Mouse (Mus musculus) lung, embryonic 14.5 days (tissue): ENCODE results near the gene Olfr105-ps. TPM values are rescaled to one million over a fixed set of nuclear protein-coding genes. Genes with fewer than 3 reads are reported as not detected.

Experiments used
- ATAC-seq: fragments of 200-750 bp; cut with Nextera tagmentation; 2 replicates; pipeline ENCODE4 v1.8.0; 2017; ENCODE audit warnings: mild to moderate bottlenecking, moderate TSS enrichment, moderate library complexity; ENCODE audit not compliant: insufficient read depth
- DNase-seq: peaks from one replicate; pipeline ENCODE4 v3.0.0-alpha.2; 2015
- H3K27ac ChIP-seq: fragments of 300-500 bp; sonication (generic); 2 replicates; pipeline ENCODE4 v1.5.1; 2014; ENCODE audit warnings: low read depth, mild to moderate bottlenecking, moderate library complexity
- H3K27me3 ChIP-seq: fragments of 300-500 bp; sonication (generic); 2 replicates; pipeline ENCODE4 v1.6.1; 2014; ENCODE audit warnings: low read length, control low read depth; ENCODE audit not compliant: insufficient read depth
- H3K36me3 ChIP-seq: fragments of 300-500 bp; sonication (generic); 2 replicates; pipeline ENCODE4 v1.6.1; 2014; ENCODE audit warnings: control low read depth; ENCODE audit not compliant: insufficient read depth
- H3K4me1 ChIP-seq: fragments of 300-500 bp; sonication (generic); 2 replicates; pipeline ENCODE4 v1.6.1; 2014; ENCODE audit warnings: antibody characterized with exemption, control low read depth; ENCODE audit not compliant: insufficient read depth
- H3K4me2 ChIP-seq: fragments of 300-500 bp; sonication (generic); 2 replicates; pipeline ENCODE4 v1.6.1; 2014; ENCODE audit warnings: mild to moderate bottlenecking
- H3K4me3 ChIP-seq: fragments of 300-500 bp; sonication (generic); 2 replicates; pipeline ENCODE4 v1.5.1; 2014; ENCODE audit warnings: low read depth, low read length
- H3K9ac ChIP-seq: fragments of 300-500 bp; sonication (generic); 2 replicates; pipeline ENCODE4 v1.6.1; 2014
- H3K9me3 ChIP-seq: fragments of 300-500 bp; sonication (generic); 2 replicates; pipeline ENCODE4 v1.6.1; 2016; ENCODE audit warnings: low read depth, low read length, control low read depth
- CTCF ChIP-seq: IDR thresholded peaks from 2 replicates; pipeline ENCODE4 v1.5.1; 2016; ENCODE audit warnings: antibody characterized with exemption, low read depth
- WGBS: fragments of 180-500 bp; shearing (Covaris S2); extraction: QIAGEN DNeasy Blood & Tissue Kit; methylation state at CpG from one replicate; pipeline ENCODE4 v1.1.7; 2014; 5-methylcytosine and 5-hydroxymethylcytosine counted together
- polyA plus RNA-seq: library from polyadenylated mRNA; unstranded; fragments of >200 nt; fragmentation: Nextera tagmentation; extraction: Ambion mirVana; gene quantifications from 2 replicates; pipeline ENCODE4 v1.2.1, GENCODE M21; 2014

Olfr105-ps gene
- polyA plus RNA-seq = not detected in 2 replicates

- no peak for TF ChIP-seq CTCF
- no peaks in the 10 kb centered on the region for H3K4me1 ChIP-seq
- no peak within 1 kb of the TSS for H3K27ac ChIP-seq
- ATAC-seq = no peak
- no peaks in the 10 kb centered on the region for H3K9me3 ChIP-seq
- no peak for DNase-seq
- no peak within 1 kb of the TSS for H3K9ac ChIP-seq
- H3K4me2 ChIP-seq = no peak within 1 kb of the TSS
- H3K36me3 ChIP-seq = no peaks in the 10 kb centered on the region
- no peaks in the 10 kb centered on the region for H3K27me3 ChIP-seq
- no peak within 1 kb of the TSS for H3K4me3 ChIP-seq
Observed at GRCm38 (mm10) chr17:37378733-37379132, at the start of gene Olfr105-ps. Gene Olfr105-ps (plus strand): TSS chr17:37379033.

DNA sequence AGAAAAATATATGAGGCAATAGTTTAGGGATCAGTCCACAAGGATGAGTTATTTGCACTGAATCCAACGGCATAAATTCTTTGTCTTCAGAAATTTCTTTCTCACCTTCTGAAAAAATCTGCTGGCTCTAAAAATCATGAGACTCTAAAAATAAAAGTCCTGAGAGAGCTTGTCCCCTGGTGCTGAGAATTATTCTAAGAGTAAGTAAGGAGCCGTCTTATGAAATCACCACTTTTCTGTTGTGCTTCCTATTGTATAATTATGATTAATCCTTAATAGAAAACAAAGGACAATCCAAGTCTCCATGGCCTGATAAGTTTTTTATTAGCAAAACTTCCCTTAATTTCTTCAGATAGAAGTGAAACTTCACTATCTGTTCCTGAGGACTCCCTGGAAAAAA lies 39.2 kb upstream of the Olfr105-ps start, which contains the start of gene Olfr103:
TSS of gene Olfr103 (minus strand) at position 101 of the 400 bp plus-strand sequence.
- no peak for TF ChIP-seq CTCF
- Histone ChIP-seq H3K27ac (no peak within 1 kb of the TSS), H3K9me3 (no peaks in the 10 kb centered on the region), H3K36me3 (no peaks in the 10 kb centered on the region), H3K4me2 (no peak within 1 kb of the TSS), H3K9ac (no peak within 1 kb of the TSS), H3K27me3 (no peaks in the 10 kb centered on the region), H3K4me3 (no peak within 1 kb of the TSS), H3K4me1 (no peaks in the 10 kb centered on the region)
- WGBS = 76% methylated on average over 2 of the region's 2 CpGs
- ATAC-seq = no peak
- no peak for DNase-seq

DNA sequence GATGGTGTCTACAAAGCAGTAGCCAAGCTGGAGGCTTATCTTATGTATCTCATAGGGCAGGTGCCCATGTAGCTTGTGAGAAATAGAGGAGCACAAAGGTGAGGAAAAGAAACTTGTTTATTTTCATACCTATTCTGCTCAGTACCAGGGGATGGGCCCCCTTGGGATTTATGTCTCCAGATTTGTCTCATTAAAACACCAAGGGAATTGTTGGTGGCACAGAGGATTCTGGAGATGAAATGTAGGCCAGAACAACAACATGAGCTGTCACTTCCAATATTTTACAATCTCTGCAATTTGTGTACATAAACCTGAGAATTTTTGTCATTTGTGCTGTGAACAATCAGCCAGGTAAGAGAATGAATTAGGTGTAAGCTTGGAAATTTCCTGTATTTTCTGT lies 19.6 kb upstream of the Olfr105-ps start, which contains the start of gene Olfr104-ps:
TSS of gene Olfr104-ps (plus strand) at position 301 of the 400 bp plus-strand sequence.
- Histone ChIP-seq H3K4me2 (no peak within 1 kb of the TSS), H3K27me3 (no peaks in the 10 kb centered on the region), H3K9me3 (no peaks in the 10 kb centered on the region), H3K36me3 (no peaks in the 10 kb centered on the region), H3K4me1 (no peaks in the 10 kb centered on the region), H3K4me3 (no peak within 1 kb of the TSS), H3K27ac (no peak within 1 kb of the TSS), H3K9ac (no peak within 1 kb of the TSS)
- ATAC-seq (no peak), DNase-seq (no peak)
- TF ChIP-seq CTCF = no peak

DNA sequence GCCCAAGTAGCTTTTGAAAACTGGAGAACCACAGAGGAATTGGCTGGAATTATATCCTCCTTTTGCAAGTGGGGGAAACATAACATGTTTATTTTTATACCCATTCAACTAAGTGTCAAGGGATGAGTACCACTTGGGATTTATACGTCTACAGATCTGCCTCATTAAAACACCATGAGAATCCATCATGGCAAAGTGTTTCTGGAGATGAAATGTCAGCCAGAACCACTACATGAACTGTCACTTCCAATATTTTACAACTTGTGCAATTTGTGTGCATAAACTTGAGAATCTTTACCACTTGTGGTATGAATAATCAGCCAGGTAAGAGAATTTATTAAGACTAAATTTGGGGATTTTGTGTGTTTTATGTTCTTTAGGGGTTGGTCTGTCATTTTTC lies 11.3 kb downstream of the Olfr105-ps start, which contains the start of gene Olfr106-ps:
TSS of gene Olfr106-ps (plus strand) at position 301 of the 400 bp plus-strand sequence.
- Histone ChIP-seq H3K9me3 (no peaks in the 10 kb centered on the region), H3K27ac (no peak within 1 kb of the TSS), H3K4me3 (no peak within 1 kb of the TSS), H3K4me1 (no peaks in the 10 kb centered on the region), H3K9ac (no peak within 1 kb of the TSS), H3K36me3 (no peaks in the 10 kb centered on the region), H3K27me3 (no peaks in the 10 kb centered on the region), H3K4me2 (no peak within 1 kb of the TSS)
- 33% methylated on average over 1 of the region's 1 CpGs for WGBS
- DNase-seq = no peak
- ATAC-seq = no peak
- no peak for TF ChIP-seq CTCF

GRCm38 (mm10) chr17:37398926-37399325 lies 20.1 kb downstream of the Olfr105-ps start, which contains the start of gene Olfr107:
Gene Olfr107 (plus strand): TSS chr17:37399226.
- Histone ChIP-seq H3K27ac (no peak within 1 kb of the TSS), H3K4me2 (no peak within 1 kb of the TSS), H3K4me1 (no peaks in the 10 kb centered on the region), H3K9ac (no peak within 1 kb of the TSS), H3K9me3 (no peaks in the 10 kb centered on the region), H3K27me3 (no peaks in the 10 kb centered on the region), H3K36me3 (no peaks in the 10 kb centered on the region), H3K4me3 (no peak within 1 kb of the TSS)
- no peak for TF ChIP-seq CTCF
- 69% methylated on average over 3 of the region's 3 CpGs for WGBS
- ATAC-seq (no peak), DNase-seq (no peak)

DNA sequence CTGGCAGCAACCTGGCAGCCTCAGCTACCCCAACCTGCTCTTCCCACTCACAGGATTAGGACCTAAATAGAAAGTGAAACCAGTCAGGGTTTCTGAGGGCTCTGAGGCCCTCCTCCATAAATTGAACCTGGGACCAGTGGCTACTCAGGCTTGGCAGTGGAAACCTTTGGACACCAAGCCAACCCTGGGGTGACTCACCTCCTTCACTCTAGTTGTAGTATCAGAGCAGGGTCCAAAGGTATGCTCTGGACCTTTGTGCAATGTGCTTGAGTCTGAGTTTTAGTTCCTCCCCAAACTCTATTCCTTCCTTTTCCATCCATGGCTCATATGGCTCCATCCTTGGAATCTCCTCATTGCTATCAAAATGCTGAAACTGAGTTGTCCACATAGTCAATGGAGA lies 34.5 kb downstream of the Olfr105-ps start:
- no peak overlapping the region for H3K9ac ChIP-seq
- no peak overlapping the region for H3K27ac ChIP-seq
- DNase-seq = no peak
- H3K27me3 ChIP-seq = no peaks in the 10 kb centered on the region
- no peak overlapping the region for H3K4me3 ChIP-seq
- H3K36me3 ChIP-seq = no peaks in the 10 kb centered on the region
- H3K9me3 ChIP-seq = no peaks in the 10 kb centered on the region
- TF ChIP-seq CTCF = no peak
- H3K4me2 ChIP-seq = no peak overlapping the region
- ATAC-seq = no peak
- H3K4me1 ChIP-seq = no peaks in the 10 kb centered on the region

Other genes with a start within 250 kb of the Olfr105-ps start
- gene Olfr93, start 217.5 kb upstream of the Olfr105-ps start, polyA plus RNA-seq = not detected in 2 replicates
- not detected in 2 replicates for gene Ubd, start 185.1 kb upstream of the Olfr105-ps start, polyA plus RNA-seq
- not detected in 2 replicates for gene Olfr94, start 178.0 kb upstream of the Olfr105-ps start, polyA plus RNA-seq
- not detected in 2 replicates for gene Olfr95, start 165.9 kb upstream of the Olfr105-ps start, polyA plus RNA-seq
- gene Olfr96, start 158.9 kb upstream of the Olfr105-ps start, polyA plus RNA-seq = not detected in 2 replicates
- gene Olfr97, start 141.7 kb upstream of the Olfr105-ps start, polyA plus RNA-seq = not detected in 2 replicates
- gene Olfr98, start 115.3 kb upstream of the Olfr105-ps start, polyA plus RNA-seq = not detected in 2 replicates
- gene H2-M3, start 108.8 kb upstream of the Olfr105-ps start, polyA plus RNA-seq = 1.0 and 1.2 TPM in 2 replicates
- gene Olfr99, start 95.6 kb upstream of the Olfr105-ps start, polyA plus RNA-seq = not detected in 2 replicates
- gene Olfr101, start 74.7 kb upstream of the Olfr105-ps start, polyA plus RNA-seq = not detected in 2 replicates
- gene Olfr102, start 62.0 kb upstream of the Olfr105-ps start, polyA plus RNA-seq = not detected in 2 replicates
- not detected in 2 replicates for gene Olfr103, start 39.3 kb upstream of the Olfr105-ps start, polyA plus RNA-seq
- not detected in 2 replicates for gene Olfr104-ps, start 19.5 kb upstream of the Olfr105-ps start, polyA plus RNA-seq
- gene Olfr106-ps, start 11.4 kb downstream of the Olfr105-ps start, polyA plus RNA-seq = not detected in 2 replicates
- not detected in 2 replicates for gene Olfr107, start 20.2 kb downstream of the Olfr105-ps start, polyA plus RNA-seq
- gene Olfr108, start 66.4 kb downstream of the Olfr105-ps start, polyA plus RNA-seq = not detected in 2 replicates
- gene Olfr109, start 79.9 kb downstream of the Olfr105-ps start, polyA plus RNA-seq = not detected in 2 replicates
- not detected in 2 replicates for gene H2-M2, start 104.5 kb downstream of the Olfr105-ps start, polyA plus RNA-seq
- not detected in 2 replicates for gene Olfr110, start 113.4 kb downstream of the Olfr105-ps start, polyA plus RNA-seq
- not detected in 2 replicates for gene Olfr111, start 129.0 kb downstream of the Olfr105-ps start, polyA plus RNA-seq
- not detected in 2 replicates for gene Olfr112, start 190.4 kb downstream of the Olfr105-ps start, polyA plus RNA-seq
- not detected in 2 replicates for gene Olfr113, start 198.6 kb downstream of the Olfr105-ps start, polyA plus RNA-seq
- not detected in 2 replicates for gene Olfr114, start 213.7 kb downstream of the Olfr105-ps start, polyA plus RNA-seq
- not detected in 2 replicates for gene Olfr115, start 248.1 kb downstream of the Olfr105-ps start, polyA plus RNA-seq
- not detected in 2 replicates for gene Olfr116, start 248.2 kb downstream of the Olfr105-ps start, polyA plus RNA-seq